Mouse (Mus musculus) liver, embryonic 13.5 days (tissue): Measurements from ENCODE around the gene Acin1. TPM values are rescaled to one million over a fixed set of nuclear protein-coding genes. Genes with fewer than 3 reads are reported as not detected.
A peak's percentile ranks its signal among the peaks of the same experiment; 100 is the strongest.

Source experiments
- ATAC-seq: fragments of 200-750 bp; cut with Nextera tagmentation; 2 replicates; pipeline ENCODE4 v1.8.0; 2017; ENCODE audit warnings: low read depth, mild to moderate bottlenecking, moderate number of reproducible peaks, moderate library complexity
- DNase-seq: peaks from one replicate; pipeline ENCODE4 v3.0.0; 2022
- H3K27ac ChIP-seq: fragments of 300-500 bp; sonication (generic); 2 replicates; pipeline ENCODE4 v1.5.1; 2015; ENCODE audit warnings: moderate library complexity, mild to moderate bottlenecking, inconsistent platforms
- H3K27me3 ChIP-seq: fragments of 300-500 bp; sonication (generic); 2 replicates; pipeline ENCODE4 v1.6.1; 2015; ENCODE audit warnings: mild to moderate bottlenecking, inconsistent platforms
- H3K36me3 ChIP-seq: fragments of 300-500 bp; sonication (generic); 2 replicates; pipeline ENCODE4 v1.6.1; 2015; ENCODE audit warnings: mild to moderate bottlenecking, inconsistent platforms
- H3K4me1 ChIP-seq: fragments of 300-500 bp; sonication (generic); replicated peaks from 2 replicates; pipeline ENCODE4 v1.6.1; 2015; ENCODE audit warnings: inconsistent platforms
- H3K4me2 ChIP-seq: fragments of 300-500 bp; sonication (generic); 2 replicates; pipeline ENCODE4 v1.6.1; 2015; ENCODE audit warnings: inconsistent platforms, mild to moderate bottlenecking, moderate library complexity
- H3K4me3 ChIP-seq: fragments of 300-500 bp; sonication (generic); replicated peaks from 2 replicates; pipeline ENCODE4 v1.5.1; 2015; ENCODE audit warnings: mild to moderate bottlenecking, inconsistent platforms
- H3K9ac ChIP-seq: fragments of 300-500 bp; sonication (generic); 2 replicates; pipeline ENCODE4 v1.6.1; 2015; ENCODE audit warnings: mild to moderate bottlenecking, inconsistent platforms
- H3K9me3 ChIP-seq: fragments of 300-500 bp; sonication (generic); replicated peaks from 2 replicates; pipeline ENCODE4 v1.6.1; 2016; ENCODE audit warnings: inconsistent platforms
- WGBS: fragments of 180-500 bp; shearing (Covaris S2); methylation state at CpG from one replicate; pipeline ENCODE4 v1.1.7; 2015; ENCODE audit not compliant: insufficient replicate concordance; 5-methylcytosine and 5-hydroxymethylcytosine counted together
- polyA plus RNA-seq: library from polyadenylated mRNA; unstranded; fragments of >200 nt; fragmentation: Nextera tagmentation; extraction: Ambion mirVana; gene quantifications from 2 replicates; pipeline ENCODE4 v1.2.1, GENCODE M21; 2015

The Acin1 gene
- polyA plus RNA-seq, 1 experiment from 2014 or later, result 62.5 TPM

GRCm38 (mm10) chr14:54664477-54665222, 22.1 kb downstream of the Acin1 start:
- DNase-seq (no peak), ATAC-seq (no peak)
- Histone ChIP-seq H3K4me3 (no peak overlapping the region), H3K4me1 (no peaks in the 10 kb centered on the region), H3K27me3 (no peaks in the 10 kb centered on the region), H3K9me3 (no peaks in the 10 kb centered on the region), H3K36me3 (peaks cover 97% of the 10 kb centered on the region), H3K9ac (no peak overlapping the region), H3K27ac (no peak overlapping the region), H3K4me2 (no peak overlapping the region)
- 84% methylated on average over 10 of the region's 10 CpGs for WGBS

GRCm38 (mm10) chr14:54660009-54660408, 26.7 kb downstream of the Acin1 start:
- no peaks in the 10 kb centered on the region for H3K4me1 ChIP-seq
- no peaks in the 10 kb centered on the region for H3K27me3 ChIP-seq
- no peak overlapping the region for H3K9ac ChIP-seq
- DNase-seq (no peak), ATAC-seq (no peak)
- 82% methylated on average over 2 of the region's 2 CpGs for WGBS
- peaks cover 99% of the 10 kb centered on the region for H3K36me3 ChIP-seq
- H3K27ac ChIP-seq, result no peak overlapping the region
- H3K4me2 ChIP-seq, result no peak overlapping the region
- no peaks in the 10 kb centered on the region for H3K9me3 ChIP-seq
- H3K4me3 ChIP-seq, result no peak overlapping the region

GRCm38 (mm10) chr14:54653496-54653895, 33.2 kb downstream of the Acin1 start:
- Histone ChIP-seq H3K27ac (peak overlapping the region; percentile 86), H3K4me1 (peaks cover 50% of the 10 kb centered on the region), H3K4me3 (peak overlapping the region; percentile 67), H3K27me3 (no peaks in the 10 kb centered on the region), H3K9me3 (no peaks in the 10 kb centered on the region), H3K4me2 (peak overlapping the region; percentile 80), H3K9ac (peak overlapping the region; percentile 77), H3K36me3 (peaks cover 71% of the 10 kb centered on the region)
- 2% methylated on average over 12 of the region's 12 CpGs for WGBS
- DNase-seq, result peak; percentile 85
- peak; percentile 92 for ATAC-seq

GRCm38 (mm10) chr14:54652787-54653186, 33.9 kb downstream of the Acin1 start:
- peak overlapping the region; percentile 80 for H3K4me2 ChIP-seq
- no peak for DNase-seq
- H3K9ac ChIP-seq, result peak overlapping the region; percentile 77
- H3K4me1 ChIP-seq, result peaks cover 57% of the 10 kb centered on the region
- H3K27me3 ChIP-seq, result no peaks in the 10 kb centered on the region
- H3K36me3 ChIP-seq, result peaks cover 71% of the 10 kb centered on the region
- H3K4me3 ChIP-seq, result peak overlapping the region; percentile 67
- H3K27ac ChIP-seq, result peak overlapping the region; percentile 86
- ATAC-seq, result no peak
- WGBS, result under 1% methylated on average over 7 of the region's 7 CpGs
- H3K9me3 ChIP-seq, result no peaks in the 10 kb centered on the region

GRCm38 (mm10) chr14:54651556-54651955, 35.2 kb downstream of the Acin1 start:
- Histone ChIP-seq H3K4me3 (no peak overlapping the region), H3K27ac (peak overlapping the region; percentile 53)

GRCm38 (mm10) chr14:54650621-54651454, 35.9 kb downstream of the Acin1 start:
- peak; percentile 43 for ATAC-seq
- H3K4me1 ChIP-seq, result peaks cover 57% of the 10 kb centered on the region
- WGBS, result 57% methylated on average over 23 of the region's 23 CpGs
- peaks cover 72% of the 10 kb centered on the region for H3K36me3 ChIP-seq
- H3K9ac ChIP-seq, result no peak overlapping the region
- no peaks in the 10 kb centered on the region for H3K9me3 ChIP-seq
- peak overlapping the region; percentile 53 for H3K27ac ChIP-seq
- no peak overlapping the region for H3K4me3 ChIP-seq
- no peaks in the 10 kb centered on the region for H3K27me3 ChIP-seq
- no peak overlapping the region for H3K4me2 ChIP-seq
- peak; percentile 76 for DNase-seq

More at GRCm38 (mm10) chr14:54651556-54651955, 35.2 kb downstream of the Acin1 start:
- no peaks in the 10 kb centered on the region for H3K9me3 ChIP-seq
- no peak for ATAC-seq
- no peak for DNase-seq
- WGBS, result 78% methylated on average over 4 of the region's 4 CpGs
- peaks cover 72% of the 10 kb centered on the region for H3K36me3 ChIP-seq
- no peaks in the 10 kb centered on the region for H3K27me3 ChIP-seq
- H3K9ac ChIP-seq, result no peak overlapping the region
- H3K4me1 ChIP-seq, result peaks cover 57% of the 10 kb centered on the region
- H3K4me2 ChIP-seq, result peak overlapping the region; percentile 80

GRCm38 (mm10) chr14:54647900-54648299, 38.8 kb downstream of the Acin1 start:
- WGBS, result 36% methylated on average over 4 of the region's 4 CpGs
- peaks cover 87% of the 10 kb centered on the region for H3K36me3 ChIP-seq

GRCm38 (mm10) chr14:54646898-54647636, 39.7 kb downstream of the Acin1 start:
- Histone ChIP-seq H3K27ac (no peak overlapping the region), H3K4me3 (no peak overlapping the region), H3K9me3 (no peaks in the 10 kb centered on the region), H3K36me3 (peaks cover 96% of the 10 kb centered on the region), H3K27me3 (no peaks in the 10 kb centered on the region), H3K9ac (no peak overlapping the region), H3K4me2 (no peak overlapping the region), H3K4me1 (peaks cover 33% of the 10 kb centered on the region)
- ATAC-seq, result no peak
- WGBS, result 89% methylated on average over 8 of the region's 8 CpGs
- DNase-seq, result no peak

More at GRCm38 (mm10) chr14:54647900-54648299, 38.8 kb downstream of the Acin1 start:
- no peak overlapping the region for H3K4me3 ChIP-seq
- H3K4me1 ChIP-seq, result peaks cover 41% of the 10 kb centered on the region
- no peak overlapping the region for H3K4me2 ChIP-seq
- ATAC-seq (no peak), DNase-seq (no peak)
- no peaks in the 10 kb centered on the region for H3K27me3 ChIP-seq
- H3K27ac ChIP-seq, result no peak overlapping the region
- H3K9ac ChIP-seq, result no peak overlapping the region
- no peaks in the 10 kb centered on the region for H3K9me3 ChIP-seq

- no peaks in the 10 kb centered on the region for H3K27me3 ChIP-seq
- no peak overlapping the region for H3K4me2 ChIP-seq
- H3K9me3 ChIP-seq, result no peaks in the 10 kb centered on the region
- H3K4me1 ChIP-seq, result peaks cover 29% of the 10 kb centered on the region
- H3K36me3 ChIP-seq, result peaks cover 92% of the 10 kb centered on the region
- 92% methylated on average over 17 of the region's 17 CpGs for WGBS
- DNase-seq (no peak), ATAC-seq (no peak)
- H3K9ac ChIP-seq, result no peak overlapping the region
- no peak overlapping the region for H3K4me3 ChIP-seq
- H3K27ac ChIP-seq, result no peak overlapping the region
Observed at GRCm38 (mm10) chr14:54646455-54646854, 40.3 kb downstream of the Acin1 start.

- ATAC-seq, result no peak
- 92% methylated on average over 9 of the region's 9 CpGs for WGBS
Observed at GRCm38 (mm10) chr14:54644294-54644693, 42.4 kb downstream of the Acin1 start.

GRCm38 (mm10) chr14:54643011-54643410, 43.7 kb downstream of the Acin1 start:
- Histone ChIP-seq H3K27ac (no peak overlapping the region), H3K4me2 (no peak overlapping the region), H3K9ac (no peak overlapping the region), H3K27me3 (peaks cover 20% of the 10 kb centered on the region), H3K4me1 (peaks cover 12% of the 10 kb centered on the region), H3K9me3 (no peaks in the 10 kb centered on the region), H3K36me3 (peaks cover 60% of the 10 kb centered on the region), H3K4me3 (no peak overlapping the region)
- ATAC-seq (no peak), DNase-seq (no peak)
- WGBS, result 70% methylated on average over 2 of the region's 2 CpGs

More at GRCm38 (mm10) chr14:54644294-54644693, 42.4 kb downstream of the Acin1 start:
- no peak overlapping the region for H3K27ac ChIP-seq
- H3K36me3 ChIP-seq, result peaks cover 72% of the 10 kb centered on the region
- H3K9ac ChIP-seq, result no peak overlapping the region
- H3K27me3 ChIP-seq, result peaks cover 16% of the 10 kb centered on the region
- H3K9me3 ChIP-seq, result no peaks in the 10 kb centered on the region
- DNase-seq, result no peak
- peaks cover 18% of the 10 kb centered on the region for H3K4me1 ChIP-seq
- no peak overlapping the region for H3K4me2 ChIP-seq
- no peak overlapping the region for H3K4me3 ChIP-seq
